In the genomic region with DNA sequence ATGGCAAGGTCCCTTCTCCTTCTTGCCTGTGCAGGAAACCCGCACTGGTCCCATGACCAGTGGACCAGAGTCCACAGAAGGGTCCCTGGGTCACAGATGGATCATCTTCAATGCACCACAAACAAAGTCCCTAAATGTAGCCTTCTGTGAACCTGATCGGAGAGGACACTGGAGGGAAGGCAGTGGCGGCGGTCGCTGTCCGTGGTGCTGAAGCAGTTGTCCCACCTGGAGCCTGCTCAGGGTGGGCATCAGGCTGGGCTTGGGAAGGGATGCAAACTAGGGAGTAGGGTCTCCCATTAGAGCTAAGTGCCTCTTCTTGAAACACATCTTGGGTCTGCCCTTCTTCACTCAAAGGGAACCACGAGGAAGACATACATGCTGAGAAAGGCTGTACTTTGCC, we compare ENCODE assay signal across 10 mouse cellular contexts. TPM values are rescaled to one million over a fixed set of nuclear protein-coding genes. Genes with fewer than 3 reads are reported as not detected.
DNase-seq lines count a peak whose midpoint lies in the region; ATAC-seq and TF ChIP-seq lines count a peak whose summit lies in the region.
"Had no signal": no experiment of that assay in that cellular context is flagged by ENCODE, and none has a peak within 500 bp of the region (broad histone marks: within the 10 kb centered on the region; RNA-seq: fewer than 3 reads in every experiment).

No protein-coding gene starts in this region.

- no peak overlapping the region for H3K27ac ChIP-seq in kidney, adult 2 months (ENCODE audit: insufficient read depth, low read depth, low read length)
- no peak overlapping the region for H3K27ac ChIP-seq in kidney, embryonic 15.5 days
- H3K27ac ChIP-seq in ES-E14 (ENCODE audit: insufficient read depth, low read depth, low read length, poor library complexity, severe bottlenecking) = no peak overlapping the region
- no peak overlapping the region for H3K27ac ChIP-seq in hindbrain, embryonic 16.5 days (ENCODE audit: low read depth, low read length)
- H3K27ac ChIP-seq: heart, adult 2 months; lung, embryonic 15.5 days had no signal

- no peak overlapping the region for H3K4me3 ChIP-seq in kidney, adult 2 months (ENCODE audit: insufficient read depth, low read depth, low read length)
- H3K4me3 ChIP-seq in kidney, embryonic 15.5 days (replicated peaks) = no peak overlapping the region
- no peak overlapping the region for H3K4me3 ChIP-seq in ES-E14 (ENCODE audit: insufficient read depth in 1 of 2, low read depth in 1 of 2, low read length in 2 of 2, poor library complexity in 1 of 2, severe bottlenecking in 1 of 2)
- H3K4me3 ChIP-seq in myocyte = no peak overlapping the region
- no peak overlapping the region for H3K4me3 ChIP-seq in hindbrain, embryonic 16.5 days (ENCODE audit: low read length)
- H3K4me3 ChIP-seq: heart, adult 2 months; lung, embryonic 15.5 days had no signal

- ATAC-seq in kidney, embryonic 15.5 days (replicated peaks; ENCODE audit: low FRiP score) = no peak
- no peak for ATAC-seq in hindbrain, embryonic 16.5 days

- 0 out of 2 replicates have a peak, but pooled peaks cover 2% of the 10 kb centered on the region for H3K4me1 ChIP-seq in kidney, adult 2 months (ENCODE audit: control insufficient read depth, insufficient read depth, low read length)
- peaks cover 32% of the 10 kb centered on the region for H3K4me1 ChIP-seq in kidney, embryonic 15.5 days
- H3K4me1 ChIP-seq in ES-E14 (ENCODE audit: control insufficient read depth in 2 of 2, insufficient read depth in 2 of 2, low read length in 2 of 2, poor library complexity in 1 of 2) = peaks cover 0 to 15% of the 10 kb centered on the region in 2 experiments; a peak in 1 of 4 replicates
- peaks cover 26% of the 10 kb centered on the region for H3K4me1 ChIP-seq in hindbrain, embryonic 16.5 days (ENCODE audit: control insufficient read depth, insufficient read depth, low read depth, low read length)

- no peaks in the 10 kb centered on the region for H3K79me2 ChIP-seq in myocyte (ENCODE audit: control insufficient read depth, insufficient read depth)

- no peak for TF ChIP-seq POLR2A in kidney, adult 2 months (IDR thresholded peaks at IDR 0.05; ENCODE audit: low read depth, low read length)
- TF ChIP-seq POLR2A in myocyte (IDR thresholded peaks at IDR 0.05; ENCODE audit: insufficient read length, low read depth) = no peak

- no peak overlapping the region for H3K9ac ChIP-seq in kidney, embryonic 15.5 days
- no peak overlapping the region for H3K9ac ChIP-seq in ES-E14 (ENCODE audit: insufficient read depth, low read depth, low read length, poor library complexity, severe bottlenecking)
- H3K9ac ChIP-seq in hindbrain, embryonic 16.5 days (ENCODE audit: low read depth, low read length) = no peak overlapping the region
- H3K9ac ChIP-seq: lung, embryonic 15.5 days had no signal

- no peak for TF ChIP-seq CTCF in kidney, adult 2 months (conservative IDR thresholded peaks at IDR 0.05; ENCODE audit: insufficient read depth, insufficient read length, low read depth, low read length)

- H3K36me3 ChIP-seq in kidney, adult 2 months (ENCODE audit: control insufficient read depth, insufficient read depth, low read length) = no peaks in the 10 kb centered on the region
- no peaks in the 10 kb centered on the region for H3K36me3 ChIP-seq in kidney, embryonic 15.5 days
- H3K36me3 ChIP-seq in ES-E14 (ENCODE audit: control insufficient read depth, insufficient read depth, low read length, poor library complexity, severe bottlenecking) = no peaks in the 10 kb centered on the region
- no peaks in the 10 kb centered on the region for H3K36me3 ChIP-seq in myocyte (ENCODE audit: control insufficient read depth, insufficient read depth)
- H3K36me3 ChIP-seq in hindbrain, embryonic 16.5 days (ENCODE audit: control insufficient read depth, insufficient read depth, low read length) = no peaks in the 10 kb centered on the region
- H3K36me3 ChIP-seq: lung, embryonic 15.5 days had no signal

- WGBS in kidney, adult 2 months = 11% methylated on average over 7 of the region's 7 CpGs
- 11% methylated on average over 7 of the region's 7 CpGs for WGBS in kidney, embryonic 15.5 days
- WGBS in hindbrain, embryonic 16.5 days = 16% methylated on average over 7 of the region's 7 CpGs

- no peak overlapping the region for H3ac ChIP-seq in myocyte (ENCODE audit: control insufficient read depth, insufficient read length)

- H3K4me2 ChIP-seq in kidney, embryonic 15.5 days = no peak overlapping the region
- H3K4me2 ChIP-seq in myocyte (ENCODE audit: low read depth) = no peak overlapping the region
- H3K4me2 ChIP-seq in hindbrain, embryonic 16.5 days (ENCODE audit: low read length) = no peak overlapping the region
- H3K4me2 ChIP-seq: lung, embryonic 15.5 days had no signal

- H3K27me3 ChIP-seq in kidney, adult 2 months (replicated peaks; ENCODE audit: control insufficient read depth, insufficient read depth, low read length) = no peaks in the 10 kb centered on the region
- H3K27me3 ChIP-seq in kidney, embryonic 15.5 days = no peaks in the 10 kb centered on the region
- peaks cover 38% of the 10 kb centered on the region for H3K27me3 ChIP-seq in myocyte (ENCODE audit: control insufficient read depth, insufficient read depth, insufficient read length)
- H3K27me3 ChIP-seq in hindbrain, embryonic 16.5 days (replicated peaks; ENCODE audit: control insufficient read depth, insufficient read depth, low read length) = no peaks in the 10 kb centered on the region
- H3K27me3 ChIP-seq: lung, embryonic 15.5 days had no signal

- DNase-seq in kidney, adult 2 months = peak; percentile 18
- DNase-seq in ES-E14 (ENCODE audit: low read depth, low spot score) = peak; percentile 26
- DNase-seq in embryo, embryonic 9.5 days (ENCODE audit: extremely low spot score) = peak; percentile 68
- no peak for DNase-seq in gastrocnemius, adult 18-20 months (ENCODE audit: low spot score)
- DNase-seq in cerebellum, postnatal 10 days = no peak

- in situ Hi-C loops in ES-E14 (cut with MboI; ENCODE audit: low sequenced_read_pairs in 2 of 2, unreplicated experiment in 2 of 2) = loop anchor here (5.0 kb wide), 2 partner anchors 67 to 72 kb away; no protein-coding TSS in a partner anchor

- H3K9me3 ChIP-seq in kidney, embryonic 15.5 days (replicated peaks) = no peaks in the 10 kb centered on the region
- no peaks in the 10 kb centered on the region for H3K9me3 ChIP-seq in ES-E14 (ENCODE audit: control insufficient read depth, insufficient read depth, low read depth, low read length)
- H3K9me3 ChIP-seq in hindbrain, embryonic 16.5 days (ENCODE audit: control insufficient read depth, low read length) = no peaks in the 10 kb centered on the region
- H3K9me3 ChIP-seq: lung, embryonic 15.5 days had no signal

TF ChIP-seq in ES-E14, 5 proteins besides CTCF, POLR2A, EP300 and RAD21:
- TF ChIP-seq ZNF384 (IDR thresholded peaks at IDR 0.05; ENCODE audit: low read depth, low read length) (no peak), CHD2 (IDR thresholded peaks at IDR 0.05; ENCODE audit: low read depth, low read length) (no peak), HCFC1 (IDR thresholded peaks at IDR 0.05; ENCODE audit: borderline replicate concordance, insufficient read depth, low read length) (no peak), MAFK (IDR thresholded peaks at IDR 0.05; ENCODE audit: insufficient read depth, low read depth, low read length) (no peak), ZC3H11A (IDR thresholded peaks at IDR 0.05; ENCODE audit: borderline replicate concordance, low read depth, low read length) (no peak)

TF ChIP-seq in myocyte, 11 proteins besides CTCF, POLR2A, EP300 and RAD21:
- no peak for TF ChIP-seq MYOG (IDR thresholded peaks at IDR 0.05; ENCODE audit: control insufficient read depth in 1 of 3, insufficient read depth in 1 of 3, insufficient read length in 2 of 3, low read depth in 2 of 3)
- peak; percentile 94 for TF ChIP-seq REST (IDR thresholded peaks at IDR 0.05; ENCODE audit: insufficient read depth, insufficient read length)

RNA-seq across cellular contexts. Expression of a gene that starts 31.4 kb away (rescaled TPM):
- 0.12 TPM in 1 of 2 replicates, not detected in the other for polyA plus RNA-seq in kidney, adult 2 months (2012; rRNA removed)
- 0.47 and 1.5 TPM in 2 replicates for polyA plus RNA-seq in kidney, embryonic 15.5 days (2015; fragmentation: Nextera tagmentation; extraction: Ambion mirVana)
- not detected in 2 replicates for total RNA-seq in ES-E14 (2012; rRNA removed)
- polyA plus RNA-seq in myocyte (2012; fragmentation: generic; extraction: Trizol) = not detected
- total RNA-seq in gastrocnemius, adult 18-20 months (2021) = under 1 TPM; 0.30 to 0.31 TPM
- polyA plus RNA-seq in hindbrain, embryonic 16.5 days (2015; fragmentation: Nextera tagmentation; extraction: Ambion mirVana) = 0.43 and 0.55 TPM in 2 replicates
- total RNA-seq: heart, adult 2 months had no signal

RNA-seq across cellular contexts. Expression of a gene that starts 33.1 kb away (rescaled TPM):
- 0.44 and 1.3 TPM in 2 replicates for polyA plus RNA-seq in kidney, adult 2 months (2012; rRNA removed)
- polyA plus RNA-seq in kidney, embryonic 15.5 days (2015; fragmentation: Nextera tagmentation; extraction: Ambion mirVana) = 2.8 and 3.4 TPM in 2 replicates
- total RNA-seq in ES-E14 (2012; rRNA removed) = 2.1 and 5.3 TPM in 2 replicates
- polyA plus RNA-seq in myocyte (2012; fragmentation: generic; extraction: Trizol) = 0.12 TPM
- total RNA-seq in gastrocnemius, adult 18-20 months (2021) = 1 to 10 TPM in 1 of 2 experiments, under 1 TPM in 1; 0.81 to 1.1 TPM
- polyA plus RNA-seq in hindbrain, embryonic 16.5 days (2015; fragmentation: Nextera tagmentation; extraction: Ambion mirVana) = 5.9 and 6.2 TPM in 2 replicates

RNA-seq across cellular contexts. Expression of a gene that starts 34.3 kb away (rescaled TPM):
- polyA plus RNA-seq in kidney, adult 2 months (2012; rRNA removed) = 1.8 and 2.4 TPM in 2 replicates
- polyA plus RNA-seq in kidney, embryonic 15.5 days (2015; fragmentation: Nextera tagmentation; extraction: Ambion mirVana) = 1.9 and 2.2 TPM in 2 replicates
- not detected in 2 replicates for total RNA-seq in ES-E14 (2012; rRNA removed)
- not detected for polyA plus RNA-seq in myocyte (2012; fragmentation: generic; extraction: Trizol)
- 1 to 10 TPM; 4.7 to 5.8 TPM for total RNA-seq in gastrocnemius, adult 18-20 months (2021)
- polyA plus RNA-seq in hindbrain, embryonic 16.5 days (2015; fragmentation: Nextera tagmentation; extraction: Ambion mirVana) = 0.19 and 2.1 TPM in 2 replicates

RNA-seq across cellular contexts. Expression of a gene that starts 54.0 kb away (rescaled TPM):
- polyA plus RNA-seq in kidney, adult 2 months (2012; rRNA removed) = 0.07 and 0.08 TPM in 2 replicates
- polyA plus RNA-seq in kidney, embryonic 15.5 days (2015; fragmentation: Nextera tagmentation; extraction: Ambion mirVana) = not detected in 2 replicates
- 0.16 TPM in 1 of 2 replicates, not detected in the other for total RNA-seq in ES-E14 (2012; rRNA removed)
- polyA plus RNA-seq in myocyte (2012; fragmentation: generic; extraction: Trizol) = not detected
- not detected for total RNA-seq in gastrocnemius, adult 18-20 months (2021)
- polyA plus RNA-seq in hindbrain, embryonic 16.5 days (2015; fragmentation: Nextera tagmentation; extraction: Ambion mirVana) = 1.4 and 1.9 TPM in 2 replicates
- total RNA-seq: heart, adult 2 months had no signal

RNA-seq across cellular contexts. Expression of a gene that starts 55.1 kb away (rescaled TPM):
- polyA plus RNA-seq in kidney, adult 2 months (2012; rRNA removed) = not detected in 2 replicates
- 0.18 and 0.44 TPM in 2 replicates for polyA plus RNA-seq in kidney, embryonic 15.5 days (2015; fragmentation: Nextera tagmentation; extraction: Ambion mirVana)
- not detected in 2 replicates for total RNA-seq in ES-E14 (2012; rRNA removed)
- polyA plus RNA-seq in myocyte (2012; fragmentation: generic; extraction: Trizol) = 0.47 TPM
- total RNA-seq in gastrocnemius, adult 18-20 months (2021) = 1 to 10 TPM; 2.0 to 3.4 TPM
- not detected in 2 replicates for polyA plus RNA-seq in hindbrain, embryonic 16.5 days (2015; fragmentation: Nextera tagmentation; extraction: Ambion mirVana)

Comparison
In these comparisons a context has a peak if more than half of its experiments do, and no peak if none do; other contexts are left out.
1. DNase-seq: peak in kidney, adult 2 months (single experiment), ES-E14 (single experiment) and embryo, embryonic 9.5 days (single experiment); none in gastrocnemius, adult 18-20 months (single experiment) and cerebellum, postnatal 10 days (0 of 2).